Mouse (Mus musculus) adrenal gland, postnatal 4 days (tissue): ENCODE results near the gene Cdk11b. TPM values are rescaled to one million over a fixed set of nuclear protein-coding genes. Genes with fewer than 3 reads are reported as not detected.
A peak's percentile ranks its signal among the peaks of the same experiment; 100 is the strongest.

ENCODE experiments used
- DNase-seq, 2 experiments: peaks; one replicate each; pipeline ENCODE4 v3.0.0; 2021 to 2022; ENCODE audit warnings: low spot score in 2 of 2, mixed read lengths in 2 of 2
- long read RNA-seq, 2 experiments: library from polyadenylated mRNA; stranded (forward); transcript quantifications; one replicate each; pipeline ENCODE4 v2.0.0; 2021
- total RNA-seq, 2 experiments: library from RNA; stranded (reverse); gene quantifications; 2 replicates each; pipeline ENCODE4 v1.2.3; 2021

Cdk11b gene
- 10 to 100 TPM; 53.8 to 55.0 TPM for total RNA-seq
- long read RNA-seq, experiment 1, transcript Cdk11b-201 (20 exons, 2,595 nt) = major isoform, 12 of 48 reads
- long read RNA-seq, experiment 1, partial matches to known transcripts = 14 of 48 reads
- long read RNA-seq, experiment 1, other reads (novel, unspliced or antisense) = 20 of 48 reads
- long read RNA-seq, experiment 2, transcript Cdk11b-201 (20 exons, 2,595 nt) = major isoform, 25 of 124 reads
- long read RNA-seq, experiment 2, partial matches to known transcripts = 42 of 124 reads
- long read RNA-seq, experiment 2, other reads (novel, unspliced or antisense) = 53 of 124 reads

DNA sequence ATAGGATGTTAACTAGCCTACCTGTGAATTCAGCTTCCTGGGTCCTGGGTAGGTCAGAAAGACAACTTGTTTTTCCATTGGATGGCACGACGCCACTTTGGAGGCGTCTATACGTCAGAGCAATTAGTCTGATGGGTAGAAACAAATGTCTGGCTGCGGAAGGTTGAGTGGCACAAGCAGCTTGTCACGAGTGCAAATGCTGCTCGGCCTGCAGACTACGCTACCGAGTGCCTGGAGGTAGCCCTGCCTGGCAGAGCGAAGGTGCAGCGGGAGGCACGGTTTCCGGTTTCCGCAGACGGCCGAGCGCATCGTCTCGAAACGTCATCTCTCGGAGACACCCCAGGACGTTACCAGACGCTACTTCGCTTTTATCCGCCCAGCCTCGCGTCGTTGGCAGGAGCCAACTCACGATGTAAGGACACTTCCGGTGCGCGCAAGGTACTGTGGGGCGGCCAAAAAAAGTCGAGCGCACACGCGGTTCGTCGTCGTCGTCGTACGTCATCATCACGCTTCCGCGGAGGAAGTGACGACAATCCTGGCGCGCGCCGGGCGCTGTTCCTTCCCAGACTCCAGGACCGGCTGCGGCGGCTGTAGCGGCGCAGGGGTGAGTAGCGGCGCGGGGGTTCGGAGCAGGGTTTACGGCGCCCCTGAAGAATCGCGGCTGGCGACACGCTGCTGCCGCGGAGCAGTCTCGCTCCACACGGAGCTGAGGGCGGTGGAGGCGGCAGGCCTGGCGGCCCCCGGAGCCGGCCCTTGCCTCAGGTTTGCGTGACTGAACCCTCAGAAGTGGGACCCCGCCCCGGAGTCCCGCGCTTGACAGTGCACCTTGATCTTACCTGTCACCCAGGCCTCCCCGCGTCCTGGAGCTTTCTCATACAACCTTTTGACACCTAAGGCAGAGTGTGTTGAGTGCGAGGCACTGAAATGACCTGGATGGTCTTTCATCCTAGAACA is at the start of gene Cdk11b:
Gene Cdk11b, plus strand, starts transcription at position 517 of the 954 bp plus-strand sequence.
- DNase-seq = peak; percentile 84

DNA sequence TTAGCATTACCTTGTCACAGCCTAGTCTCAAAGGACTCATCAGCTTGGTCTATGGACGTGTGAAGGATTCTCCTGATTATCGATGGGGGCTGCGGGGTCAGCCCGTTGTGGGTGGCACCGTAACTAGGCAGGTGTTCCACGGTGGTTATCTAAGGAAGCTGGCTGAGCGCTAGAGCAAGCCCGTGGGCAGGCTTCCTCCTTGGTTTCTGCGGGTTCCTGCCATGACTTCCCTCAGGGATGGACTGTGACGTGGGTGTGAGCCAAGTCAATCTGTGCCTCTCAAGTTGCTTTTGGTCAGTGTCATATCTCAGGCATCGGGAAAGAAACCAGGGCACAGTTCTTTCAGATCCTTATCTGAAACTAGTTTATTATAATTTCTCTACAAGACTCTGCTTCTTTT is 49.7 kb upstream of the Cdk11b start:
- DNase-seq = no peak

DNA sequence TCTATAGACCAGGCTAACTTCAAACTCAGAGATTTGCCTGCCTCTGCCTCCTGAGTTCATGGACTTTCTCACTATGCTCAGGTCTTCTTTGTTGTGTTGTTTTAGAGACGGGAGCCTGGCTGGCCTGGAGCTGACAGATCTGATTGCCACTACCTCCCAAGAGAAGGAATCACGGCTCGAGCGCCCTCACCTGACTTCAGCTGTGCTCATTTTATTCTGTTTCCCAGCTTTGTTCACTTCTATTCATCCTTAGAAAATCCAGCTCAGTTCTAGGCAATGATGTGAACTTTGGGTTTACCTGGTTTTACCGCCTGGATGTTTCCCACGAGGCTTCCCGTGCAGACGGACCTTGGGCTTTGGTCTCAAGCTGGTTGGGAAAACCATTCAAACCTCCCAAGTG is 49.1 kb upstream of the Cdk11b start:
- DNase-seq = no peak

DNA sequence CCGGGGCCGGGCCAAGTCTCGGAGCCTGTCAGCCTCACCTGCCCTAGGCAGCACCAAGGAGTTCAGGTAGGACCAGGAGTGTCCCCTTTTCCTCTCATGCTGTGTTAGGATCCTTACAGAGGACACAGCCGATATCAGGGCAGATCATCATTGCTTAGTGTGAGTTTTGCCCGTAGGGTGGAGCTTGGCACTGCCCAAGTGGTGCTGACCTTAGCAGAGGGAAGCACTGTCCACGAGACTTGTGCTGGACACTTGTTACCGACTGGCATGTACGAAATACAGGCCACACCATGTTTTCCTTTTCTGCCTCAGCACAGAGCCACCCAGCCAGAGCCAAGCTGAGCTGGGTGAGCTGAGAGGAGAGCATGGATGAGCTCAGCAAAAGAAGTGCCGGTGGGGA is 47.5 kb upstream of the Cdk11b start:
- DNase-seq = no peak

DNA sequence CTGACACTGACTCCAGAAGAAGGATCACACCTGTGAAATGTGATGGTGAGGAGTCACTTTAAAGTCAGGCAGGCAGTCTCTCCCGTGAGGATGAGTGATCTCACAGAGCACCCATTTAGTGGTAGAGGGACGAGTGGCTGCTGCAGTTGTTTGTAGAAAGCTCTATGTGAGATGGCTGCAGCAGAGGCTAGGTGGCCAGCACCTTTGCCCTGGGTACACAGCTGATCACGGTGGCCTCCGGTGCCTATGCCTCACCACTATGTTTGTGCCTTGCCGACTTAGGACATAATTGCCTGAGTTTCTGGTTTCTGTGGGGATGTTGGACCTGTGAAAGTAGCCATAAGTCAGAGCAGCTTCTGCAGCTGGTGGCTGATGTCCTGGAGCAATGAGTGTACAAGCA is 46.9 kb upstream of the Cdk11b start:
- DNase-seq = no peak

DNA sequence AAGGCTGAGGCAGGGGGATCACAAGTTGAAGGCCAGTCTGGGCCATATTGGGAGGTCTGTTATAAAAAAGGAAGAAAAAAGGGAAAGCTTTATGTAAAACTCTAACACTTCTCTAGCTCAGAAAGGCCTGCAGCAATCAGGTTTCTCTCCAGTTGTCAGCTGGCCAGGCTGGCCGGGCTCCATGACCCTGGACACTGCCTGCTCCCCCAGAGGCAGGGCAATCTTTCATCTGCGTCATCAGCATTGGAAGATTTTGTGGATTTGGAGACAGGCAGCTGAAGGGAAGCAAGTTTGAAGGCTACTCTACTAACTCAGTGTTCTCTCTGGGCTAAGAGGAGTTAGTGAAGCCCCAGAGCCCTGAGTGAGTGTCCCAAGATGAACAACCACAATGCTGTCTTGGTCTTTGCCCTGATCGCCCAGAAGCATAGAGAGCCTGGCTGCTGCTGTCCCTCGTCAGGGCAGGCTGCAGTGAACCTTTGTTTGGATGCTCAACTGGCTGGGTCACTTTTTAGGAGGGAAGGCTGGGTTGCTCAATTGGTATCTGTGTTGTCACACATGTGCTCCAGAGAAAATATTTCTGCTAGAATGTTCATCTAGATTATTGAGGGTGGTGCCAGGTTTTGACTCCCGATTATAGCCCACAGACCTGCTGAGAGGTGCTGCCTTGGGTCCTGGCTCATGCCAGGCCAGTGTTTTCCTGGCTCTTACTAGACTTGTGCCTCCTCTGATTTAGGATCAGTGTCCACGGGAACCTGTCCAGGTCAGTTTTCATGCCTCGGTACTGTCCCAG is 46.1 kb upstream of the Cdk11b start:
- DNase-seq = peak in 1 of 2 experiments; percentile 75

DNA sequence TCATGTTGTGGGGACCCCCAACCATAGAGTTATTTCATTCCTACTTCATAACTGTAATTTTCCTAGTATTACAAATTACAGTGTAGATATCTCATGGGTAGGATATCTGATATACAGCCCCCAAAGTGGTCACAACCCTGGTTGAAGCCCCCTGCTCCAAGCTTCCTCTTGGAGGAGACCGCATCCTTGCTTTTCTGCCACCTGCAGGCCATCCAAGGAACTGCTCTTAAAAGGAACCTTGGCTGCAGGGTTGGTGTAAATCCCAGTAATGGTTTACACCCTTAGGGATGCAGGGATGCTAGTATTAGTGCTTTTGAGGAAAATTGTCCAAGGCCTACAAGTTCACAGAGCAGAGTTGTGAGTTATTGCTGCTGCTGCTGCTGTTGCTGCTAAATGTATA is 44.2 kb upstream of the Cdk11b start:
- no peak for DNase-seq

DNA sequence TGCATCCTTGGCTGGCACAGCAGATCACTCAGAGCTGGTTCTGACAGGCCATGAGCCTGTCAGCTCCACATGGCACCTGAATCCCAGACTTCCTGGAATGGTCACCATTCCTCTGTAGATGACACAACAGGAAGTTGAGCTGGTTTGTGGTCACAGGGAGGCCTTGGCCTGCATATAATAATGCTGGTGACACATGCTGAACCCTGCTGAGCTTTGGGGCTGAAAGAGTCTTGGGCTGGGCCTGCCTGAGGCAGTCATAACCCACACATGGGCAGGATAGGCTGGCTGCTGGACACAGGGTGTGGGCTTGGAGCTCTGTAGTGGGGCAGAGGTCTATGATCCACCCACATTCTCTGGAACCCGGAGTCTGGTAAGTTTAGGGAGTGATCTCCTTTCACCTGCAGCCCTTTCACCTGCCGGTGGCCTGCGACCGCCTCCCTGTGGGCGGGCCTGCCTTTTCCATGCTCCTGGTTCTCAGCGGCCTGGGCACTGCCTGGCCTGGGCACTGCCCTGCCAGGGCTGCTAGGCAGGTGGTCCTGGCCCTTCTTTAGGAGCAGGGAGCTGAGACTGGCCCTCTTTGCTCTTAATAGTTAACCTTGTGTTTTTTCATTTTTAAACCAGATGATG is 42.3 kb upstream of the Cdk11b start:
- DNase-seq = no peak

DNA sequence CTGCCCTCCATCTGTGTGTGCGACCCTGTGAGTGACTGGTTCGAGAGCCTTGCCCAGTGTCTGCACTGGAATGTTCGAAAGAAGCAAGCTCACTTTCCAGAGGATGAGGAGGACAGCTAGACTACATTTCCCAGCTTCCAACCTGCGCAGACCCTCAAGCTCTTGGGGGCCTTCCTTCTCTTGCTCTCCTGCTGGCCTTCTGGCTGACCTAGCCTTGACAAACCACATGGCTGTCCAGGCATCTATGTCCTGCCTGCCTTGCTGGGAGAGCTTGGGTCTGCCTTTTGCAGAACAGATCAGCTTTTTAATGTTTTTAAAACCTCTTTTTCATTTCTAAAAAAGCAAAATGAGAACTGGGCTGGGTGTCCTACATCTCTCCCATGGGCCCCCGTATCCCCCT is 35.3 kb upstream of the Cdk11b start:
- DNase-seq = no peak

DNA sequence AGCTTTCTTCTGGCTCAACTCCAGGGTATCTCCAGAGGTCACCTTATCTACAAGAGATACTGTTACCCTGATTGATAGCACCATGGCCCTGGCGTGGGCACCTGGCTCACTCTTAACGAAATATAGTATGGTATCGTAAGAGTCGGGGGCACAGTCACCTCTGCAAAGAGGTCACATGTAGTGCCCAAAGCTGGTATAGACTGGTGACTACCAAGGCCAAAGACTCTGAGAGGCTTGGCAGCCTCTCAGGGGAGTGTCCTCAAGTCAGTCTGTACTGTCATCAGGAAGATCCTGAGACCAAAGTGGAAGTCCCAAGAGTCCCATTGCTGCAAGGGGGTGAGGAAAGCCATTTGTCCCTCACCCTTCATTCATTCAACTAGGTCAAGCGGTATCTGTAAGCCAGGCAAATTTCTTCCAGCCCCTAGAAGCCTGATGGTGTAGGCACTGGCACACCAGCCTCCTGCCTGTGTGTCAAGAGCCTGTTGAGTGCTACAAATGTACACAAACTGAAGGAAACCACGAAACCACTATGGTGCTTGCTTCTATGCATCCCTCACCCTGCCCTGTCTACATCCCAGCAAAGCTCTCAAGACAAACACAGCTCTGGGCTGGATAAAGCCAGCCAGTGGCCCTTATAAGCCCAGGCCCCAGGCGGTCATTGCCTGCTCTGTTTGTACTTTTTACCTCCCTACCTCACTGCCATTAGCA is 33.5 kb upstream of the Cdk11b start:
- DNase-seq = no peak

DNA sequence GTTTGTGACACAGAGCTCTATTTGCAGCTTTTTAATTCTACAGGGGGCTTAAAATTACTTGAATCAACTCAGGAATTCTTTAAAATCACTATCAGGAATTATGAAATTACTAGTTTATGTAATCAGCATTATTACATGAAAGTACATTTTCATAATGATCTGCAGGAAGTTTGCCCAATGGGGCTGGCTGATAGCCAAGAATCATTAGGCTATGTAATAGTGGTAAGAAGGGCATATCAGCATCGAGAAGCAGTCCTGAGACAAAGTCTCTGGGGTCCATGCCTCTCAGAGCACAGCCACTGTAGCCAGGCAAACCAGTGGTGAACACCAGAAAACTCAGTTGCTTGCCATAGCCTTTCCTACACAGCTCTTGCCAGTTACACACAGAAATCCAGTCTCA is 30.9 kb upstream of the Cdk11b start:
- no peak for DNase-seq

DNA sequence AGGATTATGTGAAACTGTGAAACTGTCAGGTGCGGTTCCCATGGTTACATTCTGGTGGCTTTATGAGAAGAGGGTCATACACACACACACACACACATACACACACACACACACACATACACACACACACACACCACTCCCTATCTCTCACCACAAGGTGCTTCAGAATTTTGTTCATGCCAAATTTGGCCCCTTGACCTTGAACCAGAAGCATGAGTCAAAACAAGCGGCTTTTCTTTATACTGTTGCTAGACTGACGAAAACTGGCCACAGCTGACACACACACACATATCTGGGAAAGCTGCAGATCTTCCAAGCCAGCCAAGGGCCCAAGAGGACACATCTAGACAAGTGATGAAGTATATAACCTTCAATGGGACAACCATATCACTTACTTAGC is 28.9 kb upstream of the Cdk11b start:
- no peak for DNase-seq

DNA sequence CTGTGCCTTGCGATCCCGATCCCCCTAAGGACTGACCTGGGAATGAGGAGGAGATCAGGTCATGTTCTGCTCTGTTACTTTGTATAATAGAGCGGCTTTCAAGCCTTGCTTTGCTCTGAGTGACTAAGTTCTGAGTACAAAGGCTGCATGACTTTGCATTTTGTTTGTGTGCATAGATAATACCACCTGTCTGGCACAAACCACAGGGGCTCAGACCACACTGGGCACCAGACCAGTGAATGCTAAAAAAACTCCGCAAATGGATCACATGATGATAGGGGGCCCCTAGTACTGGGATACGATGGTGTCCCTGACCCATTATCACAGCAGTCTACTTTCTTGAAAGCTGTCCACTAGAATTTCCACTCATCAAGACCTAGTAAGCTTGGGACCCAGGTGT is 28.0 kb upstream of the Cdk11b start:
- DNase-seq = no peak

DNA sequence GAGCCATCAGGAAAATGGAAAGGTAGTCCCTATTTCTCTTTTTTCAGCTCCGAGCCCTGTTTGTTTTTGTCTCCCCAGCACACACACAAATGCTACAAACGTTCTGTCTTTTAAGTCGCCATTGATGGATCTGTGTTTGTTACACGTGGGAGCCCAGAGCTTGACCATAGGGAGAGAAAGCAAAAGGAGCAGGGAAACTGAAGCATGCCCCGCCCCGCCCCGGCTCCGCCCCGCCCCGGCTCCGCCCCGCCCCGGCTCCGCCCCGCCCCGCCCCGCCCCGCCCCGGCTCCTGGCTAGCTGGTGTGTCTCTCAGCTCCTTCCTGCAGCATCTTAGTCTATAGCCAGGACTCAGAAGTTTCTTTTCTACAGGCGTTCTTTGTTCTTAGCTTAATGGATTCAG is 26.1 kb upstream of the Cdk11b start:
- no peak for DNase-seq

DNA sequence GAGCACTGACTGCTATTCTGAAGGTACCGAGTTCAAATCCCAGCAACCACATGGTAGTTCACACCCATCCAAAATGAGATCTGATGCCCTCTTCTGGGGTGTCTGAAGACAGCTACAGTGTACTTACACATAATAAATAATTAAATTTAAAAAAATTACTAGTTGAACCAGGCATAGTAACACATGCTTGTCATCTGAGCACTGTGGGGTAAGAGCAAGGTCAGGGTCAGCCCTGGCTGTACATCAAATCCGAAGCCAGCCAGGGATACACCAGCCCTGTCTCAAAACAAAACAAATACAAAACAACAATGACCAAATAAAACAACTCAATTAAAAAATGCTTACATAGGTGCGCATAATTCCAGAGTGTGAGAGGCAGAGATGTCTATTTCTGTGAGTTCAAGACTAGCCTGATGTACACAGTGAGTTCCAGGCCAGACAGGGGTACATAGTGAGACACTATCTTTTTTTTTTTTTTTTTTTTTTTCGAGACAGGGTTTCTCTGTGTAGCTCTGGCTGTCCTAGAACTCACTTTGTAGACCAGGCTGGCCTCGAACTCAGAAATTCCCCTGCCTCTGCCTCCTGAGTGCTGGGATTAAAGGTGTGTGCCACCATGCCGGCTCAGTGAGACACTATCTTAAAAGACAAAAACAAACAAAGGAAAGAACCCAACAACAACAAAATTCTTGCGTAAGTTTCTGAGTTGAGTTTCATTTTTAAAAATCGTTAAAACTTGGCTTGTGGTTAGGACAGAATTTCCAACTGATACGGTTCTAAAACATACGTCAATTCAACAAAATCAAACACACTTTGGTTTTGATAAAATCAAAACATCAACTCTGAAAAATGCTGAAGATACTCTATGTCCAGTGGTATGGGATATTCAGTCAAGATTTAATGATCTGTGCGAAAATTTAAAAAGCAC is 24.5 kb upstream of the Cdk11b start:
- DNase-seq = no peak

DNA sequence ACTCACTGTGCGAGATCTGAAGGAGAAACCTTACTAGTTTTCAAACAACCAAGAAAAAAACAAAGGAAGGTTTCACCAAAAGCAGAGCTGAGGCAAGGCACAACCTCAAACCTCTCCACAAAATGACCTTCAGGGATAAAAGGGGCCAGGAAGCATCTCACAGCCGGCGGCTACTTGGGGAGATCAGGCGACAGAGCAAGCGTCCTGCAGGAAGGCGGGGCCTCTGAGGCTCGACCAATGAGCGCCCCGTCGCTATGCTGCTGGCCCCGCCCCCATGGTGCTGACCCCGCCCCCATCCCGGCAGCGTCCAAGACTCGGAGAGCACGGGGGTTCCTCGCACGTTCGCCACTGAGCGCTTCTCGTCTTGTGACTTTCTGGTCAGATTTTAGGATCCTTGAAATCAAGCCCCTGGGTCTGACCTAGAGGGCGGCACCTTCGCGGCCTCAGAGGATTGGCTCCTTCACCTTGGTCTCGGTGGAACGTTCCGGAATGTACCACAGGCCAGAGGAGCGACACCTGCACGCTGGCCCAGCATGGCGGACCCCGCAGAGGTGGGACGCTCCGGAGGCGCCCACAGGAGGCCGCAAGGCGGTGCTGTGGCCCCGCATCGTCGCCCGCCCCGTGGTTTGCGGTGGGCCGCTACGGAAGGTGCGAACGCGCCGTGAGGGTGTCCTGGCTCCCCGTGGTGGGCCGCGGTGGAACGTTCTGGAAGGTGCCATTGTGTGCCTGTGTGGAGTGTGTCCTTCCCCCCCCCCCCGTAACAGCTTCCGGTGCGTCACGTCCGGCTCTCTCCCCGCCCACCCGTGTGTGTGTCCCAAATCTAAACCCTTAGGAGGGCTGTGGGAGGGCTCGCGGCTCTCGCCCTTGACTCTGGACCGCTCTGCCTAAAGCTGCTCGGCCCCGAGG is 23.3 kb upstream of the Cdk11b start, which contains the start of gene Slc35e2:
Gene Slc35e2, plus strand, starts transcription at position 326 of the 906 bp plus-strand sequence.
- peak; percentile 86 to 87 for DNase-seq

DNA sequence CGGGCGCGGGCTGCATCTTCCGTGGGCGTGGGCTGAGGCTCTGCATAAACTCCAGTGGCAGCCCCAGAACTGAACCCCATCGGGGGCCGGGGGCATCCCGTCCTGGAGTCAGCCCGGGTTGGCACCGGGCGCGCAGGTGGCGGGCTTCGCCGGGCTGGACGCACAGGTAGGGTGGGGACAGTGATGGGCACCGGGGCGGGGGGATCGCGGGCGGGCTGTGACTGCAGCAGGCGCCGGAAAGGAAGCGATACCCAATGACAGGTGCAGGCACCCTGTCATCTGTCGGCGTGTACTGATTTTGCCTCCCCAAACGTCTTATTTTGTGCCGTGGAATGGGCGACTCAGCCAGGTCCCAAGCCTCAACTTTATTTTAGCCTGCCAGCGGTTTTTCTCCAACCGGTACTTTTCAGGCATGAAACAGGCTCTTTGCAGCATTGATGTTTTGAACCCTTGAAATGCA is 22.6 kb upstream of the Cdk11b start:
- DNase-seq = no peak

DNA sequence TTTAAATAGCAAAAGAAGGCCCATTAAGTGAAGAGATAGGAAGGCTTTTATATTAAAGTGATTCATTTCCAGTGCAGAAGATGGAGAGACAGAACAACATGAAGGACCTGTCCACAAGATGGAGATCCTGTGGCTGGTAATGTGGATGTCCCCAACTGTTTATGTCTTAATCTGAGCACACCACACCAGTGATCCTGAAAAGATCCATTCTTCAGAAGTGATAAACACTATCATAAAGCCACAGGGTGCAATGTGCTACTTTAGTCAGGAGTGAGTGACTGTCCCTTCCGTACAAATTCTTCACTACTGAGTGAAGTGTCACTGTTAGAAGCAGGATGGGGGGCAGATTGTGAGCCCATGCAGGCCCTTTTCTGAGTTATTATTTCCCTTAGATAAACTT is 21.9 kb upstream of the Cdk11b start:
- DNase-seq = no peak
